Mouse (Mus musculus): Measurements from ENCODE around the gene Mafg. TPM values are rescaled to one million over a fixed set of nuclear protein-coding genes. Genes with fewer than 3 reads are reported as not detected.

Gene Mafg
- total RNA-seq, 2 experiments from 2014 or later = 86.8 to 94.3 TPM

DNA sequence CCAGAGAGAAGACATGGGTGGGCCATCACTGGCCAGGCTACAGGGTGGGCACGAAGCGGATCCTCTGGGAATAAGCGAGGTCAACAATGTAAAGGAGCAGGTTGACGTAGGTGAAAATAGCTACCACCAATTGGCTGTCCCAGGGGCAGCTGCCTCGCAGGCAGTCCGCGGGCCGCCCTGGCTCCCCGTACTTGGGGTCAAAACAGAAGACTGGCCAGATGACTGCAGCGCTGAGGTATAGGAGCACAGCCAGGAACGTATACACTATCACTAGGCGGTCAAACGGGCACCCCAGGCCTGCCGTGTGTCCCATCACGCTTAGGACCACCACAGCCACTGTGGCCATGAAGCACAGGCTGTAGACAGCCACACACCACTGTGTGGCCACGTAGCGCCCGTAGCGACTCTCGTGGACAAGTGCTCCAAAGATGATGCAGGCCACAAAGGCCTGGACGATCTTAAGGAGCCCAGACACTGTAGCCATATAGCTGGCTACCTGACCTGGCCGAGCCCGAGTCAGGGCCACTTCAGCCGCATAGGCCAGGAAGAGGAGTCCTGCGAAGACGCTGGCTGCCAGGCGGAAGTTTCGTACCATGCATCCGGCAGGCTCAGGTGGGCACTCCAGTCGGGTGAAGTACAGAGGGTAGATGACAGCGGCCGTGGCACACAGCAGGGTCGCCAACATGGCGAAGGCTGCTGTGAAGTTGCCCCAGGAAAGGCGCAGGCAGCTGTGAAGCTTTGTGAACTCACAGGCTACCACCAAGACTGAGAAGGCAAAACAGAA, 13.8 kb upstream of the Mafg start:
- no peak for DNase-seq (ENCODE audit: low spot score in 2 of 2)

DNA sequence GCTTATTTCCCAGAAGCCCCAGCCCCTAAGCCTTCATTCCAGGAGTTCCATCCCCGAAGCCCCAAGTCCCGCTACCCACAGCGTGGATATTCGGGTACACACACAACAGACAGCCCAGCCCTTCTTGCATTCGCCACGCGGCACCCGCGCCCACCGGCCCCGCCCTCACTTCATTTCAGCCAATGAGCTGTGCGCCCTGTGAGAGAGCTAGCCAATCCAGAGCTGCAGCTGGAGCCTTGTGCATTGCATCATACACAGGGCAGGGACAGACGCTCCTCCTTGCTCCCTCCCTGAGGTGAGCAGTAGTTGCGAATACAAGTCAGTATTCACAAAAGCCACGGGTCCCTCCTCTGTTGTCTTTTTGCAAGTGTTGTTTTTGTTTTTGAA, 10.2 kb upstream of the Mafg start, which contains the start of gene Pycr1:
Pycr1 (minus strand) TSS at position 169 of the 387 bp plus-strand sequence.
- peak; percentile 91 to 95 for DNase-seq (ENCODE audit: low spot score in 2 of 2)

GRCm38 (mm10) chr11:120642939-120643600, 9.7 kb upstream of the Mafg start:
- no peak for DNase-seq (ENCODE audit: low spot score in 2 of 2)

DNA sequence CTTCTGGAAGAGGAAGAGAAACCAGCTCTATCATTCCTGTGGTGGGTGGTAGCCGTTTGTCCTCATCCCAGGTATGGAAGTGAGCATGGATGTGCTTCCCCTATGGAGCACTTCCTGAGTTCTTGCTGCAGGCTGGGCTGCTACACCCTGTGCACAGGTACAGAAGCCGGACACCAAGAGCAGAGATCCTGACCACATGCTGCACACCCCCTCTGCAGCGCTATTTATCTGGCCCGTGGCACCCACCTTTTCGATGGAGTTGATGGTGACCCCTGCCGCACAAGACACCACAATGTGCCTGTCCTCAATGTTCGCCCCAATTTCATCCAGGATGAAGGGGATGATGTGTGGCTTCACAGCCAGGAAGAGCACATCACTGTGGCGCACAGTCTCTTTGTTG, 8.5 kb upstream of the Mafg start:
- DNase-seq (ENCODE audit: low spot score in 2 of 2) = no peak

GRCm38 (mm10) chr11:120641255-120641654, 7.9 kb upstream of the Mafg start:
- no peak for DNase-seq (ENCODE audit: low spot score in 2 of 2)

- DNase-seq (ENCODE audit: low spot score in 2 of 2) = no peak
Measured at GRCm38 (mm10) chr11:120634810-120635209, 1.4 kb upstream of the Mafg start.

DNA sequence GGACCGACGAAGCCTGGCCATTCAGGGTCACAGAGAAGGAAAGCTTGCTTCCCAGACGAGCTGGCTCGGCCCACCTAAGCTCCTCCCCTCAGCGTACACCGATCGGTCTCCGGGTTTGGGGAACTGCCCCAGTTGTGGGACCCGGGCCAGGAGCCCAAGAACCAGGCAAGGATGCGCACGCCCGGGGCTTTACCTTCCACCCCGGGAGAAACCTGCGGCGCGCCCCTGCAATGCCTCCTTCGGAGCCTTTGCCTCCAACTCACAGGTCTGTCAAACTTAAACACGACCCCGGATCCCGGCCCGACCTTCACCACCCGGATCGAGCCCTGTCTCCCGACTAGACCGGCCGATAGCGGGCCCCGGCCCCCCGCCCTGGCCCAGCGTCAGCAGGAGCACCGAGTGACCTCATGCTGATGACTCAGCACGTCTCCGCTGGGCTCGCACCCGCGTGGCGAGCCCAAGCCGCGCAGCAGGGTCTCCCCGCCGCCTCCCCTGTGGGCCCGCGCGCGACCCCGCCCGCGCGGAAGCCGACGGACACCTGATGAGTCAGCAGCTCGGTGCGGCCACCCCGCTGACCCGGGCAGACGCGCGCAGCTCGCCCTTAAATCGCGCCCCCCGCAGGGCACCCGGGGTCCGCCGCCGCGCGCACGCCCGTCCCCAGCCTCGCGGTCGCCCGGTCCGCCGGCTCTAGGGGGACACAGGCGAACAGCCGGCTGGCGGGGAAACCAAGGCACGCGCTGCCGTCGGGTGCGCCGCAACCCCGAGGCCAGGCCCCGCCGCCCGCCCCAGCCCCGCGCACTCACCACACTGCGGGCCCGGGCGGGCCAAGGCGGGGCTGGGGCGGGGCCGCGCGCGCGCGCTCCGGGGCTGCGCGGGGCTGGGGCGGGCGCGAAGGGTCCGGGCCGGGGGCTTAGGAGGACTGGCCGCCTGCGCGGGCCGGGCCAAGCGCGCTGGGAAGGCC, 561 bp downstream of the Mafg start:
- peak; percentile 50 to 61 for DNase-seq (ENCODE audit: low spot score in 2 of 2)

- no peak for DNase-seq (ENCODE audit: low spot score in 2 of 2)
Measured at GRCm38 (mm10) chr11:120631726-120632448, 1.5 kb downstream of the Mafg start.

- DNase-seq (ENCODE audit: low spot score in 2 of 2) = no peak
Measured at GRCm38 (mm10) chr11:120630881-120631725, 2.3 kb downstream of the Mafg start.

DNA sequence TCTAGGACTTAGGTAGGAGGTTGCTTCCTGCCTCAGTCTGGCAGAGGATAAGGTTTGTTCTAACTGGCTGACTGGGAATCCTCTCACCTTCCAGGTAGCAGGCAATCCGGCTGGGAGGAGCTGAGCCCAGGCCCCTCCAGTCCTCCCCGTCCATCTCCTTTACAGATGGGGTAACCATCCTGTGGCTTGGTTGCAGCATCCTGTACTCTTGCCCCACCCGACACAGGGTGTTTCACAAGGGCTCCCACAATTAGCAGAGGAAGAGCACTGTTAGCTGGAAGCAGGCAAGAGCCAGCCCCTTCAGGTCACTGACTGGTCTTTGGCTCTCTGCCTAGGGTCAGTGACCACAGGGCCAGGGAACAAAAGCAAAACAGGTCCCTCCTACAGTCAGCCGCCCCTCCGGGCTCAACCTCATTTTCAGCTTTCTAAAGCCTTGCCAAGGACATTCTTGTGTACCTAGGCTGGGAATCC, 3.0 kb downstream of the Mafg start:
- DNase-seq (ENCODE audit: low spot score in 2 of 2) = no peak

DNA sequence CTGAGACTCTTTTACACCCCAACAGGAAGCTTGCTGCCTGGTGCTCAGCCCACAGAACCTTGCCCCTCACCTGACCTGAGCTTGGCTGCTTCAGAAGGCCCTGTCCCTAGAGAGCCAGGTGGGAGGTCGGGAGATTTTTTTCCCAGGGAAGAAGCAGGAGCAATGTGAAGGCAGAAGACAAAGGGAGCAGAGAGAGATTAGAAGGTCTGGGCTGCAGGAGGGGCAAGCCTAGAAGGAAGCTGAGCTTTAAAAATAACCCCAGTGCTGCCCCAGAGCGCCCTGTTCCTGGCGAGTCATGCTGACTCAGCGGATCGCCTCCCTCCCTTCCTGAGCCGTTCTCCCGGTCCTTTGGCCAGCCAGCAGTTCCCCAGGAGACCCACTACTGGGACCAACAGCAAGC, 3.5 kb downstream of the Mafg start:
- DNase-seq (ENCODE audit: low spot score in 2 of 2) = no peak

GRCm38 (mm10) chr11:120629341-120629730, 4.1 kb downstream of the Mafg start:
- peak in 1 of 2 experiments; percentile 41 for DNase-seq (ENCODE audit: low spot score in 2 of 2)

DNA sequence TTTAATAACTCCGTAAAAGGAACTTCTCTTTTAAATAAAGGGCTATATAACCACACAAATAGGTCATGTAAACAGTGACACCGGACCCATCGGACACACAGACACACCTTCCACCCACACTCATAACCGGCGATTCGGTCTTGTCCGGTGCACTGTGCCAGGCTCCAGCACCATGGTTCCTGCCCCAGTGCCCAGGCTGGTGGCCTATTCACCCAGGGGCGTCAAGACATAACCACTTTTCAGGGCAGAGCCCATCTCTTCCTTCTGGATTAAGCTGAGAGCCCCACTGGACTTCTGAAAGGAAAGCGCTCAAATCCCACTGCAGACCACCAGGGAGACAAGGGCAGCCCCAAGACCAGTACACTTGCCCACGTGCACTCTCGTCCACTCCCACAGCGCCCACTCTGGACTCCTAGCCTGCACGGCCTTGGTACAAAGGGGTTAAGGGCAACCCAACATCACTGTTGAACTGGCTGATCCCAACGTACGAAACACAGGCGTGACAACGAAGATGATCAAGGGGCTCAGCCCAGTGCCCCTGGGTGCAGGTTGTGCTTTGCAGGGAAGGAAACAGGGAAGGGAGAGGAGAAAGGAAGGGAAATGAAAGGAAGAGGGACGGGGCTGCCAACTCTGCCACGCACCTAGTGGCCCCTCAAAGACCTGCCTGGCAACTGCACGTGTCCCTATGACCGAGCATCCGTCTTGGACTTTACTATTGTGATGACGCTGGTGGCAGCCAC, 4.6 kb downstream of the Mafg start:
- DNase-seq (ENCODE audit: low spot score in 2 of 2) = no peak

DNA sequence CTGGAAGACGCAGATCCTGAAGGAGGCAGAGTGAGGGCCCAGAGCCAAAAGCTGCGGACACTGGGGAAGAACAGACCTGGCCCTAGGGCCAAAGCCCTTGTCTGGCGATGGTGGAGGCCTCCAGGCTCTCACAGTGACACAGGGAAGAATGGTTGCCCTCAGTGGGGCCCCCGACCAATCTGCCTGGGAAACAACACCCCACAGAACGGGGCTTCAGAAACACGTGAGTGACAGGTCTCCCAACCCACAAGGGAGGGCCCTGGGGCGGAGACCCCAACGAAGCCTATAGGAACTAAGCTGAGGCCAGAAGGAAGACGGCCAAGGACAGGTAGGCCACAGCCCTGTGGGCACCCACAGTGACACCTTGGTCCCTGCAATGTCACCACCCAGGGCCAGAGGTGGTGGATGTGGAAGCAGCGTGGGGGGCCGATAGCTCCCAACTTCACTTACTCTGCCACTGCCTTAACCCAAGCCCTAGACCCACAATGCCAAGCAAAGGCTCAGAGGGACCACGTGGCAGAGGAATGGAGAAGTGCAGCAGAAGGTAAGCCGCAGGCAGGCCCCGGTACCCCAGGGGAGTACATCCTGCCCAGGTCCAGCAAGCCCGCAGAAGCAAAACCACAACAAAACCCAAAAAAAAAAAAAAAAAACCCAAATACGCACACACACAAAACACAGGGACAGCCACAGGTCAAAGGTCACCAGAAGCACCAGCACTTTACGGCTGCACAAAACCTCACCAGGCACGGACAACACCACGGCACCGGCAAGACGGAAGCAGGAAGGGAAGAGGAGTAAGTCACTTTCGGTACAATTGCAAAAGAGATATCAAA, 5.7 kb downstream of the Mafg start:
- DNase-seq (ENCODE audit: low spot score in 2 of 2) = no peak

- DNase-seq (ENCODE audit: low spot score in 2 of 2) = no peak
Measured at GRCm38 (mm10) chr11:120626785-120627467, 6.5 kb downstream of the Mafg start.

DNA sequence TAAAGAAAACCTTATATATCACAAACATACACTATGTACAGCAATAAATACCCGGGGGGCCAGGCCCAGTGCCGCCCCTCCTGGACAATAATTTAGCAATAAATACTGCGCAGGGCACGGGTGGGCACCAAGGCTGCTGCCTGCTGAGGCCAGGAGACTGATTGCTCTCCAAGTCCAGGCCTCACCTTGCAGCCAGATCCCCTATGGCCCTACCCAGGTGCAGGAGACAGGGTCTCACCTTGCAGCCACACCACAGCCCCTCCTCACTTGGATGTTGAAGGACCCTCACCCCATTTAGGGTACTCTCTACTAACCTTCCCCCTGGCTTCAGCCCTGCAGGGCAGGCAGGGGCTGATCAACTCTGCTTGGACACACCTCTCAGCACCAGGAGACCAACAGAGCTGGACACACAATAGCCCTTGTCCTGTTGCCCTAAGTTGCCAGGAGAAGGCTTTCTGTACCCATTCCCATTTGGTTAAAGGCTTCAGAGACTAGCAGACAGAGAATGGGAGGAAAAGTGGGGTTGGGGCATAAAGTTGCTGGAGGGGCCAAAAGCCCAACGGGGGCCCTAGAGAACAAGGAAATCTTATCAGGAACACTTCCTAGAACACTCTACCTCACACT, 8.1 kb downstream of the Mafg start, which contains the start of gene Sirt7:
Sirt7 (minus strand) TSS at position 89 of the 624 bp plus-strand sequence.
- no peak for DNase-seq (ENCODE audit: low spot score in 2 of 2)

DNA sequence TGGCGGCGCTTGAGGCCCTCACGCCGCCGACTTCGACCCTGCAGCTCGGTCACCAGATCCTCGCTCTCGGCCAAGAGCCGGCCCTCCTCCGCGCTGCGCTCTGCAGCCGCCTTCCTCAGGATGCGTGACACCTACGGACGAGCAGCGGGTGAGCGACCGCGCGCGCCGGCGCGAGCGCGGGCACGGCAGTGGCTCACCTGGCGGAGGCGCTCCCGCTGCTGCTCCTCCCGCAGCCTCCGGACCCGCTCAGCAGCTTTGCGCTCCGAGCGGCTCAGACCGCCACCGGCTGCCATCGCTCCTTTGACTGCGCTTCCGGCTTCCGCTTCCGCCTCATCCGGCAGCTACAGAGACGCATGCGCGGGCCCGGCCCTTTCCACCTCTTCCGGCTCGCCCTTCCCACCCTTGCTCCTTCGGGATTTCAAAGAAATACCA, 8.7 kb downstream of the Mafg start:
- DNase-seq (ENCODE audit: low spot score in 2 of 2) = peak; percentile 84 to 89
